Mouse (Mus musculus) heart, postnatal 0 days (tissue): Measurements from ENCODE around the gene Carnmt1.
A peak's percentile ranks its signal among the peaks of the same experiment; 100 is the strongest.

Experiments
- CTCF ChIP-seq: IDR thresholded peaks from 2 replicates; pipeline ENCODE4 v1.5.1; 2016; ENCODE audit warnings: antibody characterized with exemption, control low read depth, low read depth
- EP300 ChIP-seq: IDR thresholded peaks from 2 replicates; pipeline ENCODE4 v1.6.1; 2016; ENCODE audit warnings: antibody characterized with exemption, low read depth

- peak; percentile 74 for TF ChIP-seq CTCF
- no peak for TF ChIP-seq EP300
These were observed 17.0 kb downstream of the Carnmt1 start for GRCm38 (mm10) chr19:18687556-18687955.
